Comparison of ENCODE assay signal across 8 mouse cellular contexts in genomic region chr17:13761179-13761913, GRCm38 (mm10). TPM values are rescaled to one million over a fixed set of nuclear protein-coding genes. Genes with fewer than 3 reads are reported as not detected.
DNase-seq lines count a peak whose midpoint lies in the region; ATAC-seq and TF ChIP-seq lines count a peak whose summit lies in the region.

Gene Tcte2, minus strand, starts transcription at chr17:13761825.

- ATAC-seq in hindbrain, embryonic 12.5 days (ENCODE audit: low FRiP score): peak; percentile 41
- ATAC-seq in megakaryocyte progenitor cell, adult 5-6 weeks (replicated peaks; ENCODE audit: poor library complexity): 0 out of 2 replicates have a peak, but pooled peaks have one; percentile 14
- ATAC-seq in stomach, embryonic 14.5 days (ENCODE audit: insufficient number of reproducible peaks, insufficient read depth, low FRiP score, low read depth): peak; percentile 24; the same call in 1 of the 2 replicates

- H3K27ac ChIP-seq in liver, adult 2 months (replicated peaks; ENCODE audit: insufficient read depth, low read depth, low read length): peak within 1 kb of the TSS; percentile 73
- H3K27ac ChIP-seq in hindbrain, embryonic 12.5 days: peak within 1 kb of the TSS; percentile 98
- H3K27ac ChIP-seq in stomach, embryonic 14.5 days (ENCODE audit: low read length): peak within 1 kb of the TSS; percentile 81

- H3K27me3 ChIP-seq in liver, adult 2 months (ENCODE audit: control insufficient read depth, insufficient read depth, low read length): no peaks in the 10 kb centered on the region
- no peaks in the 10 kb centered on the region for H3K27me3 ChIP-seq in hindbrain, embryonic 12.5 days
- H3K27me3 ChIP-seq in stomach, embryonic 14.5 days (ENCODE audit: control insufficient read depth, insufficient read depth, low read length): no peaks in the 10 kb centered on the region

- no peaks in the 10 kb centered on the region for H3K9me3 ChIP-seq in hindbrain, embryonic 12.5 days (replicated peaks)
- H3K9me3 ChIP-seq in stomach, embryonic 14.5 days (ENCODE audit: control insufficient read depth, low read depth, low read length): no peaks in the 10 kb centered on the region

- no peaks in the 10 kb centered on the region for H3K36me3 ChIP-seq in liver, adult 2 months (ENCODE audit: control insufficient read depth, insufficient read depth, low read length)
- no peaks in the 10 kb centered on the region for H3K36me3 ChIP-seq in hindbrain, embryonic 12.5 days
- no peaks in the 10 kb centered on the region for H3K36me3 ChIP-seq in stomach, embryonic 14.5 days (ENCODE audit: control insufficient read depth, insufficient read depth, low read length)

- TF ChIP-seq CTCF in liver, adult 2 months (IDR thresholded peaks at IDR 0.05; ENCODE audit: low read depth, low read length): no peak

- H3K4me3 ChIP-seq in liver, adult 2 months (ENCODE audit: insufficient read depth, low read depth, low read length): peak within 1 kb of the TSS; percentile 73
- peak within 1 kb of the TSS; percentile 99 for H3K4me3 ChIP-seq in hindbrain, embryonic 12.5 days
- H3K4me3 ChIP-seq in stomach, embryonic 14.5 days (ENCODE audit: low read depth, low read length): peak within 1 kb of the TSS; percentile 94

- TF ChIP-seq POLR2A in liver, adult 2 months (IDR thresholded peaks at IDR 0.05; ENCODE audit: extremely low read depth, insufficient read depth, low read length): no peak

- WGBS in liver, adult 2 months: under 1% methylated on average over 72 of the region's 74 CpGs
- under 1% methylated on average over 74 of the region's 74 CpGs for WGBS in hindbrain, embryonic 12.5 days
- under 1% methylated on average over 73 of the region's 74 CpGs for WGBS in stomach, embryonic 14.5 days

- H3K4me1 ChIP-seq in liver, adult 2 months (ENCODE audit: control insufficient read depth, insufficient read depth, low read length): peaks cover 6% of the 10 kb centered on the region
- peaks cover 23% of the 10 kb centered on the region for H3K4me1 ChIP-seq in hindbrain, embryonic 12.5 days
- no peaks in the 10 kb centered on the region for H3K4me1 ChIP-seq in stomach, embryonic 14.5 days (ENCODE audit: control insufficient read depth, insufficient read depth, low read length)

- H3K79me2 ChIP-seq in liver, adult 2 months (ENCODE audit: control insufficient read depth, insufficient read depth, low read length): peaks cover 17% of the 10 kb centered on the region

- H3K9ac ChIP-seq in liver, adult 2 months (ENCODE audit: low read depth, low read length): peak within 1 kb of the TSS; percentile 98
- peak within 1 kb of the TSS; percentile 96 for H3K9ac ChIP-seq in hindbrain, embryonic 12.5 days
- peak within 1 kb of the TSS; percentile 90 for H3K9ac ChIP-seq in stomach, embryonic 14.5 days (replicated peaks; ENCODE audit: low read depth, low read length)

- DNase-seq in liver, adult 2 months (ENCODE audit: extremely low read depth, low read depth, low spot score): peak; percentile 56
- no peak for DNase-seq in liver
- peak; percentile 51 to 75 for DNase-seq in cerebellum, adult 18-20 months
- DNase-seq in forelimb bud, embryonic 11.5 days (ENCODE audit: low read depth, low spot score): peak; percentile 49
- peak; percentile 47 to 50 for DNase-seq in layer of hippocampus, postnatal 36 days

- peak within 1 kb of the TSS; percentile 96 for H3K4me2 ChIP-seq in hindbrain, embryonic 12.5 days (replicated peaks)
- peak within 1 kb of the TSS; percentile 97 for H3K4me2 ChIP-seq in stomach, embryonic 14.5 days (replicated peaks; ENCODE audit: low read depth, low read length)

RNA-seq across cellular contexts. Expression of gene Tcte2, which starts in this region (rescaled TPM):
- total RNA-seq in liver, adult 2 months (2014; rRNA removed): 1.5 and 1.7 TPM in 2 replicates
- 0.94 and 1.1 TPM in 2 replicates for polyA plus RNA-seq in liver, adult 2 months (2012; rRNA removed)
- 13.9 and 17.2 TPM in 2 replicates for polyA plus RNA-seq in hindbrain, embryonic 12.5 days (2016; fragmentation: Nextera tagmentation; extraction: Ambion mirVana)
- total RNA-seq in layer of hippocampus, postnatal 36 days (2021): 10 to 100 TPM; 19.1 to 21.4 TPM
- 1.0 TPM in 1 of 2 replicates, not detected in the other for total RNA-seq in megakaryocyte progenitor cell, adult 5-6 weeks (2015)
- total RNA-seq in megakaryocyte progenitor cell, adult 5-6 weeks (2017): not detected in 2 replicates
- polyA plus RNA-seq in stomach, embryonic 14.5 days (2014; fragmentation: Nextera tagmentation; extraction: Ambion mirVana): 6.9 and 7.2 TPM in 2 replicates
